Mouse (Mus musculus) lung, postnatal 0 days (tissue): Measurements from ENCODE around the gene Ercc6l2.

Source experiments
- CTCF ChIP-seq: IDR thresholded peaks from 2 replicates; pipeline ENCODE4 v1.5.1; 2016; ENCODE audit warnings: antibody characterized with exemption, mild to moderate bottlenecking
- EP300 ChIP-seq: IDR thresholded peaks from 2 replicates; pipeline ENCODE4 v1.6.1; 2016; ENCODE audit warnings: antibody characterized with exemption, mild to moderate bottlenecking, control low read depth

DNA sequence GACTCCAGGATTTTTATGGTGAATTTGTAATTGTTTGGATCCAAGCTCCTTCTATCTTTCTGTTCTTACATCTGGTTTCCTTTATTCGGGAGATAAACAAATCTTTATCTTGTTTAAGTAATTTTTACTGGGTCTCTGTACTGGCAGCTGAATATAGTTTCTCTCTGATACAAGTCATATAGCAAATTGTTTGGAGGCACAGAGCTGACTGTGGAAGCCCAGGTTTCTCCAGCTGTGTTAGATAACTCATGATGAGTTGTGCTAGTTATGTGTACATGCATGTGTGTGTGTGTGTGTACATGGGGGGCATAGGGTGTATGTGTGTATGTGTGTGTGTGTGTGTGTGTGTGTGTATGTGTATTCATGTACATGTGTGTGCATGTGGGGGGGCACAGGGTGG lies 125.2 kb downstream of the Ercc6l2 start:
- TF ChIP-seq CTCF (no peak), EP300 (no peak)
